Mouse (Mus musculus) intestine, postnatal 0 days (tissue): ENCODE results near the gene Mindy4. TPM values are rescaled to one million over a fixed set of nuclear protein-coding genes. Genes with fewer than 3 reads are reported as not detected.

Experiments
- ATAC-seq: fragments of 200-750 bp; cut with Nextera tagmentation; 2 replicates; pipeline ENCODE4 v1.8.0; 2017; ENCODE audit warnings: mild to moderate bottlenecking, moderate TSS enrichment, moderate library complexity
- H3K27ac ChIP-seq: fragments of 300-500 bp; sonication (generic); 2 replicates; pipeline ENCODE4 v1.5.1; 2014; ENCODE audit warnings: mild to moderate bottlenecking, low read depth, low read length, moderate library complexity
- H3K27me3 ChIP-seq: fragments of 300-500 bp; sonication (generic); replicated peaks from 2 replicates; pipeline ENCODE4 v1.6.1; 2014; ENCODE audit warnings: low read length, mixed read lengths; ENCODE audit not compliant: control insufficient read depth, insufficient read depth
- H3K36me3 ChIP-seq: fragments of 300-500 bp; sonication (generic); 2 replicates; pipeline ENCODE4 v1.6.1; 2014; ENCODE audit warnings: mild to moderate bottlenecking, moderate library complexity; ENCODE audit not compliant: control insufficient read depth, insufficient read depth
- H3K4me1 ChIP-seq: fragments of 300-500 bp; sonication (generic); replicated peaks from 2 replicates; pipeline ENCODE4 v1.6.1; 2014; ENCODE audit warnings: antibody characterized with exemption, low read length, mixed read lengths; ENCODE audit not compliant: control insufficient read depth, insufficient read depth
- H3K4me2 ChIP-seq: fragments of 300-500 bp; sonication (generic); replicated peaks from 2 replicates; pipeline ENCODE4 v1.6.1; 2014; ENCODE audit warnings: low read depth, mild to moderate bottlenecking, moderate library complexity
- H3K4me3 ChIP-seq: fragments of 300-500 bp; sonication (generic); 2 replicates; pipeline ENCODE4 v1.5.1; 2014; ENCODE audit warnings: low read depth, low read length
- H3K9ac ChIP-seq: fragments of 300-500 bp; sonication (generic); 2 replicates; pipeline ENCODE4 v1.6.1; 2014; ENCODE audit warnings: mild to moderate bottlenecking, low read depth, low read length
- H3K9me3 ChIP-seq: fragments of 300-500 bp; sonication (generic); 2 replicates; pipeline ENCODE4 v1.6.1; 2016; ENCODE audit warnings: mixed run types; ENCODE audit not compliant: control insufficient read depth
- CTCF ChIP-seq: sonication (generic); IDR thresholded peaks from 2 replicates; pipeline ENCODE4 v1.5.1; 2016; ENCODE audit warnings: low read depth, mild to moderate bottlenecking, control low read depth, antibody characterized with exemption, moderate library complexity
- WGBS: fragments of 180-500 bp; shearing (Covaris S2); extraction: QIAGEN DNeasy Blood & Tissue Kit; methylation state at CpG from one replicate; pipeline ENCODE4 v1.1.7; 2014; 5-methylcytosine and 5-hydroxymethylcytosine counted together
- polyA plus RNA-seq: library from polyadenylated mRNA; unstranded; fragments of >200 nt; fragmentation: Nextera tagmentation; extraction: Ambion mirVana; gene quantifications from 2 replicates; pipeline ENCODE4 v1.2.1, GENCODE M21; 2015

Gene Mindy4
- polyA plus RNA-seq, 1 experiment from 2014 or later, result 2.1 TPM

DNA sequence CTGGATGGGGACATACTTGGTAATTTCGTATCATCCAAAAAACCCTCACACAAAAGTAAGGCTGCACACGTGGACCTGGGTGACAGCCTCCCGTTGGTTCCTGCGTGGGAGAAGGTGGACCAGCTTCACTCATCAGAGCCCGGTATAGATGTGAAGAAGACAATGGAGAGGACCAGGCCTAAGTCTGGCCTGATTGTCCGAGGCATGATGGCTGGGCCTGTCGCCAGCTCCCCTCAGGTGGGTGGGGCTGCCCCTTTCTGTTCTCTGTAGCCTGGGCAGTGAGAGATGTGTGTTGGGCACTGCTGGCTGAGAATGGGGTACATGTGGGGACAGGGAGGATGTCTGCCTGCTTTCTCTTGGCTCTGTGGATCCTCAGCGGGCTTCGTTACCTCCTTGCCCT lies 15.0 kb downstream of the Mindy4 start:
- no peak for ATAC-seq
- H3K27me3 ChIP-seq, result no peaks in the 10 kb centered on the region
- no peak overlapping the region for H3K9ac ChIP-seq
- TF ChIP-seq CTCF, result no peak
- H3K4me3 ChIP-seq, result no peak overlapping the region
- 90% methylated on average over 9 of the region's 9 CpGs for WGBS
- no peak overlapping the region for H3K4me2 ChIP-seq
- H3K27ac ChIP-seq, result no peak overlapping the region
- no peaks in the 10 kb centered on the region for H3K9me3 ChIP-seq
- H3K4me1 ChIP-seq, result no peaks in the 10 kb centered on the region
- H3K36me3 ChIP-seq, result no peaks in the 10 kb centered on the region

DNA sequence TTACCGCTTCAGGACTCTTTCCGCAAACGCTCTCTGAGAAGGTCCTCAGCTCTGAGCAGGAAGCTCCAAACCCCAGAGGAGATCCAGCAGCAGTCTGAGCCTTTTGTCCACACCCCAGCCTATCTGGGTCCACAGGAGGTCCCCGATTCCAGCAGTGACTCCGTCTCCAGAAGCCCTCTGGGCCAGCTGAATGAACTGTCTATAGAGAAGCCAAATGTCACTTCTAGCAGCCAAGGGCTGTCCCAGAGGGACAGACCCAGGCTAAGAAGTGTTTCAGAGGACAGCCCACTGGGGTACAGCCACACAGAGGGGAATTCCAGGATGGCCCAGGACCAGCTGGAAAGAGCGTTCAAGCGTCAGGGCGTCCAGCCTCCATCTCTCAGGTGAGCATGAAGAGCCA lies 20.8 kb downstream of the Mindy4 start:
- TF ChIP-seq CTCF, result no peak
- Histone ChIP-seq H3K9ac (no peak overlapping the region), H3K4me3 (no peak overlapping the region), H3K4me1 (no peaks in the 10 kb centered on the region), H3K4me2 (no peak overlapping the region), H3K27me3 (no peaks in the 10 kb centered on the region), H3K27ac (no peak overlapping the region), H3K36me3 (peaks cover 6% of the 10 kb centered on the region; the same call in 1 of the 2 replicates), H3K9me3 (no peaks in the 10 kb centered on the region)
- ATAC-seq, result no peak
- WGBS, result 94% methylated on average over 8 of the region's 8 CpGs

DNA sequence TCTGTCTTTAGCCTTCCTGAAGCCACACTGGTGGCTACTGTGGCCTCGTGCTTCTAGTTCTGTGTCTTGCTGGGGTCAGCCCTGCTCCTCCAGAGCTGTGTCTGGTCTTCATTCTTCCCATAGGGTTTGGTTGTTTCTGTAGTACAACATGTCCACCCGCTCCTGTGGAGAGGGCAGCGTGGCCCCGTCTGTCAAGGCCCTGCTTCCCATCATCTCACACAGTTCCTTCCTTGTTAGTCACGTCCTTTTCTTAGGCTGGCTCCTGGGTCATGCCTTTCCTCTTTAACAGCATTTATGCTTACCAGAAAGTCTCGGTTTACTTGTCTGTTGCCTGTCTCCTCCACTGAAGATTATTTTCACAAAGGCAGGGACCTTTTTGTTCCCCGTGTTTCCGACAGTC lies 26.9 kb downstream of the Mindy4 start:
- H3K4me2 ChIP-seq, result no peak overlapping the region
- H3K9ac ChIP-seq, result no peak overlapping the region
- no peaks in the 10 kb centered on the region for H3K9me3 ChIP-seq
- no peak for ATAC-seq
- H3K27me3 ChIP-seq, result no peaks in the 10 kb centered on the region
- 83% methylated on average over 8 of the region's 8 CpGs for WGBS
- H3K4me1 ChIP-seq, result no peaks in the 10 kb centered on the region
- no peak overlapping the region for H3K4me3 ChIP-seq
- H3K36me3 ChIP-seq, result no peaks in the 10 kb centered on the region
- no peak overlapping the region for H3K27ac ChIP-seq
- TF ChIP-seq CTCF, result no peak

DNA sequence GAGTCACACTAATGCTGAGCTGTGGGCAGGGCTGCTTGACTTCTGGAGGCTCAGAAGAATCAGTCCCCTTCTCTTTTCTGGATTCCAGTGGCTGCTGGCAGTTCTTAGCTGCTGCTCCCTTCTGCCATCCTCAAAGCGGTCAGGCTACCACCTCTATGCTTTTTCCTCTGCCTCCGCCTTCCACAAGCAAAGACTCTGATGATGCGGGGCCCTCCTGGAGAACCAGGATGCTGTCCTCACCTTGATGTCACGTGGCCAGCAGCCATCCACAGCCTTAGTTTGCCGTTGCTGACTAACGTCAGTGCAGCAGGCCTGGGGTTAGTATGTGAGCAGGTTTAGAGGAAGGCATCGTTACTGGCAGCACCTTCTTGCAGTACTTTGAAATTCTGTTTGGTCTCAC lies 28.9 kb downstream of the Mindy4 start:
- Histone ChIP-seq H3K27ac (no peak overlapping the region), H3K4me1 (no peaks in the 10 kb centered on the region), H3K9ac (no peak overlapping the region), H3K9me3 (no peaks in the 10 kb centered on the region), H3K36me3 (no peaks in the 10 kb centered on the region), H3K4me2 (no peak overlapping the region), H3K4me3 (no peak overlapping the region), H3K27me3 (no peaks in the 10 kb centered on the region)
- 92% methylated on average over 7 of the region's 7 CpGs for WGBS
- no peak for TF ChIP-seq CTCF
- no peak for ATAC-seq

DNA sequence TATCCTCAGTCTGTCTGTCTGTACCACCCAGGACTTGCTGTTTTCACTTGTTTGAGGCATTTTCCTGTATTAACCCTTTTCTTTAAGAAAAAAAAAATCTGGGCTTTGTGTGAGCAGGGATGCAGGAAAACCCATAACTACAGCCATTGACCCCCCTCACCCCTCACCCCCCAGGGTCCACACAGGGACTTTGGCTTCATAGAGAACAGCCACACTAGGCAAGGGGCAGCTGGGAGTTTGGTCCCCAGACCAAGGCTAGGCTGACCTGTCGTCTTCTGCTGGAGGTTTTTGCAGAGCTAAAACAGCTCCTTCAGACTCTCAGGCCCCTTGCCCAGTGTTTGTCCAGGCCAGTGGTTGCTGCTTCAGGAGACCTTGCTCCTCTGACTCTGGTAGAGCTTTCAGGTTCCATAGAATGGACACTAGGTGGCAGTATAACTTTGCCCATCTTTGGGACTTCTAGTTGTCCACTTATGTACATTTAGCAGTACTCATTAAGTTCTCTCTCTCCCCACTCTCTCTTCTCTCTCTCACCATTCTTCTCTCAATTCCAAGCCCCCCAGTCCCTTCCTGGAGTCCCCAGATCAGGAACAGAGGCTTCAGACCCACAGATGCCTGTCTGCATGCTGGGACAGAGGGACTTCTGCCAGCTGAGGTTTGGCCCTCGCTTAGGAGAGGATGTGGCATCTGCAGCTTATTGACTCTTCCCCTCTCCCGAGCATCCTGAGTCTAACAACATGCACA lies 29.5 kb downstream of the Mindy4 start:
- H3K36me3 ChIP-seq, result no peaks in the 10 kb centered on the region
- no peak overlapping the region for H3K4me2 ChIP-seq
- H3K4me1 ChIP-seq, result no peaks in the 10 kb centered on the region
- H3K27me3 ChIP-seq, result no peaks in the 10 kb centered on the region
- H3K9me3 ChIP-seq, result no peaks in the 10 kb centered on the region
- no peak; the same call in 1 of the 2 replicates for ATAC-seq
- no peak overlapping the region for H3K9ac ChIP-seq
- H3K4me3 ChIP-seq, result no peak overlapping the region
- TF ChIP-seq CTCF, result peak; percentile 91
- H3K27ac ChIP-seq, result no peak overlapping the region
- WGBS, result 50% methylated on average over 3 of the region's 3 CpGs

DNA sequence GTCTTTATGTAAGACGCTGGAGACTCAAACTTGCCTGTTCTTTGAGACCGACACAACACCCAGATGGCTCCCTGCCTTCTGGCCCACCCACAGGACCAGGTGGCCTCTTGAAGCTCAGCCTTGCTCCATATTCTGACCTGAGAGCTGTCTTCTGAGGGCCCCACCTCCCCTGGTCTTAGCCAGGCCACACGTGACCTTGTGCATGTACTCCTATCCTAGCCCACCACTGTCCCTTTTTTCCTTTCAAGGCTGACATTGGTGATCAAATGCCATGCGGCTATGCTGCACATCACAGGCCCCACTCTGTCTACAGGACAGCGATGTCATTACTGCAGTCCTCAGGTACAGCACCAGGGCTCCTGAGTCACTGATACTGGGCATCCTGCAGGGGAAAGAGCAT lies 30.1 kb downstream of the Mindy4 start:
- H3K27me3 ChIP-seq, result no peaks in the 10 kb centered on the region
- no peak for TF ChIP-seq CTCF
- ATAC-seq, result no peak
- no peak overlapping the region for H3K4me2 ChIP-seq
- no peaks in the 10 kb centered on the region for H3K36me3 ChIP-seq
- H3K4me1 ChIP-seq, result no peaks in the 10 kb centered on the region
- no peak overlapping the region for H3K4me3 ChIP-seq
- H3K27ac ChIP-seq, result no peak overlapping the region
- H3K9ac ChIP-seq, result no peak overlapping the region
- WGBS, result 95% methylated on average over 5 of the region's 5 CpGs
- no peaks in the 10 kb centered on the region for H3K9me3 ChIP-seq
